Mouse (Mus musculus): ENCODE data around the gene Faim. TPM values are rescaled to one million over a fixed set of nuclear protein-coding genes. Genes with fewer than 3 reads are reported as not detected.

Gene Faim
- polyA plus RNA-seq (2015; fragmentation: Nextera tagmentation; extraction: Ambion mirVana), result 42.3 and 42.9 TPM in 2 replicates

DNA sequence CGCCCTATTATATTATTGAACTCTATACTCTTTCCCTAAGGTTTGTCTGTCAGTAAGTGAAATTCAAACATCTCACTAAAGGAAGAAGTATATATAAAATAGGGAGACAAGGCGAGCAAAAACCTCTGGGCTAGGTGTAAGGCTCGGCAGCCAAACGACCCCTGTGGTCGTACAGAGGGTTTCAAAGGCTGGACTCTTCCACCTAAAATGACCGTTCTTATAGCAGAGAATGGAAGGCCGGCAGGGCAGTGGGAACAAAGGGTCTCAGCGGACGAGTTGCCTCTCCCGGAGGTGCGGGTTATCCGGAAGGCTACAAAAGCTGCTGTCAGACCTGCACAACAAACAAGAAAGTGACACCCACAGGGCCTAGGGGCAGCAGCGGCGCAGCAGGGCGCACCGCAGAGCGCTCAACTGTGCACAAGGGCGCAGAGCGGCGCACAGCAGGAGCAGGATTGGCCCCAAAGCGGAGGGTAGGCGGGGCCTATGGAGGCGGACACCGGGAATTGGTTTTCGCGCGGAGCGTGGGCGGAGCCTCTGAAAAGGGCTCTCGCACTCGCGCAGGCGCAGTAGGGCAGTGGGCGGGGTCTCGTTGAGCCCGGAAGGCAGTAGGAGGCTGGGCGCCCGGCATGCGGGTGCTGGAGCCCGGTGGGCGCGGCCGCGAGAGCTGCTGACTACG is at the start of gene Faim:
Gene Faim, plus strand, starts transcription at position 574 of the 676 bp plus-strand sequence.
- Histone ChIP-seq H3K4me2 (peak within 1 kb of the TSS; percentile 91), H3K4me1 (peaks cover 8% of the 10 kb centered on the region), H3K9me3 (no peaks in the 10 kb centered on the region), H3K36me3 (no peaks in the 10 kb centered on the region), H3K9ac (peak within 1 kb of the TSS; percentile 64), H3K27me3 (peaks cover 23% of the 10 kb centered on the region; the same call in 1 of the 2 replicates), H3K27ac (0 out of 2 replicates have a peak within 1 kb of the TSS, but pooled peaks have one; percentile 61), H3K4me3 (peak within 1 kb of the TSS; percentile 88)
- peak; percentile 99 for ATAC-seq (ENCODE audit: borderline replicate concordance, extremely low read depth, low FRiP score, low TSS enrichment)
- under 1% methylated on average over 45 of the region's 45 CpGs for WGBS

DNA sequence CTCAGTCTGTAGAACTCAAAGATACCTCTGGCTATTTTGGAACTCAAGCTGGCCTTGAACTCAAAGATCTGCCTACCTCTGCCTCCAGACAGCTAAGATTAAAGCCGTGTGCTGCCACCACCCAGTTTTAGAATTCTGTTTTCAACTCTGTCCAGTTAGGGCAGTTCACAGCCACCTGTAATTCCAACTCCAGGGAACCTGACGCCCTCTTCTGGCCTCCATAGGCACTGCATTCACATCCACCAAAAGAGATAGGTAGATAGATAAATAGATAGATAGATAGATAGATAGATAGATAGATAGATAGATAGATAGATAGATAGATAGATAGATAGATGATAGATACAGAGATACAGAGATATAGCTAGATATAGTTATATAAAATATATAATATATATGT is 46.9 kb upstream of the Faim start:
- H3K9ac ChIP-seq, result no peak overlapping the region
- no peak overlapping the region for H3K27ac ChIP-seq
- no peaks in the 10 kb centered on the region for H3K36me3 ChIP-seq
- 17% methylated on average over 2 of the region's 2 CpGs for WGBS
- no peaks in the 10 kb centered on the region for H3K4me1 ChIP-seq
- no peak for ATAC-seq (ENCODE audit: borderline replicate concordance, extremely low read depth, low FRiP score, low TSS enrichment)
- no peak overlapping the region for H3K4me2 ChIP-seq
- no peaks in the 10 kb centered on the region for H3K9me3 ChIP-seq
- H3K27me3 ChIP-seq, result 0 out of 2 replicates have a peak, but pooled peaks cover 5% of the 10 kb centered on the region
- H3K4me3 ChIP-seq, result no peak overlapping the region

DNA sequence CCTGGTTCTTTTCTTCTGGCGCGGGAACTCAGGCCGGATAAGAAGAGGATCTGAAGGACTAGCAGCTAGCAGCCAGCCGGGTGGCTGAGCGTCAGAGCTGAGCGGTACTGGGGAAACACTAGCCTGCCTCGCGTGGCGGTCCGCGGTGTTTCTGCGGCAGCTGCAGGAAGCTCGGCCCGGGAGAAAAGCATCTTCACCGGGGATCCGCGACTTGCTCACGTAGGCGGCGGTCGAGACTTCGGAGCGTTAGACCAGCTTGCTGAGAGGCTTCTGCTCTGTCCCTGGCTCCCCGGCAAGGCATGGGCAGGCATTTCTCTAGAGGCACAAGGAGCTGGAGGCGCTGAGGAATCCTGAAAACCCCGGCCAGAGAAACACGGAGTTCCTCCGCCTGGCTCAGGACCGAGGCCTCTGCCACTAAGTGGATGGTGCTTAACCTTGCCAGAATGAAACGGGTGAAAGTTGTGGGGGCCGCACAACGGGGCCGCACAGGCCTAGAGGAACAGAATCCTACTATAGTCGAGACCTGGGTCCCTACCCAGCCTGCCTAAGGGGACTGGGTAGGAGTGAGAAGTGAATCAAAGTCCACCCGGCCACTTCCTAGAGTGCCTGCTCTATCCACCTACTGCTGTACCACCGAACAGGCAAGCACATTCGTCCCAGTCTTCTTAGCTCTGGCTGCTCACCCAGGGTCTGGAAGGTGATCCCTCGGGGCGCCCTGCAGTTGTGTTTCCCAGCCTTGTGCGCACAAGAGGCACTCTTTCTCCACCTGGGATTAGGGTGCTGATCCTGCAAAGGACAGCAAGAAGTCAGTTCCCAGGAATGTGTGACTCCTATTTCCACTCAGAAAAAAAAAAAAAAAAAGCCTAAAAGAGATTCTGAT is 33.8 kb upstream of the Faim start:
- Histone ChIP-seq H3K9me3 (no peaks in the 10 kb centered on the region), H3K4me3 (no peak overlapping the region), H3K9ac (no peak overlapping the region), H3K27ac (no peak overlapping the region), H3K36me3 (no peaks in the 10 kb centered on the region), H3K4me1 (peaks cover 27% of the 10 kb centered on the region), H3K27me3 (peaks cover 80% of the 10 kb centered on the region), H3K4me2 (no peak overlapping the region; the same call in 1 of the 2 replicates)
- ATAC-seq (ENCODE audit: borderline replicate concordance, extremely low read depth, low FRiP score, low TSS enrichment), result no peak
- under 1% methylated on average over 40 of the region's 40 CpGs for WGBS

DNA sequence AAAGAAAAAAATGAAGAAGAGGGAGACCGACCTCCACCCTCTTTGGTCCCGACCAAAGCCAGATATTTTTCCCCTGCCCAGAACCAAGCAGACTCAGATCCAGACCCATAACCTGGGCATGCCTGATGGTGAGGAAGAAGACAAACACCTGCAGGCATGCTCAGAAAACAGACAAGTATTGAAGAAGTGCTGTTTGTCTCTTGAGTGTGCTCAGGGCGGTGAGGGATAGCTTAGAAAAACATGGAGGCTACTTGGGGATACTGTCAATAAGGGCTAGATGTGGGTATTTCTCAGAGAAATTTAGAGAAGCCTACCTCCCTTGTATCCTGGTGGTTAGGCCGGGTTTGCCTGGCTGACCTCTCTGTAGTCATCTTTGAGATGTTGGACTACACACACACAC is 32.9 kb upstream of the Faim start:
- ATAC-seq (ENCODE audit: borderline replicate concordance, extremely low read depth, low FRiP score, low TSS enrichment), result no peak
- Histone ChIP-seq H3K4me2 (no peak overlapping the region), H3K4me1 (peaks cover 27% of the 10 kb centered on the region), H3K27me3 (peaks cover 89% of the 10 kb centered on the region), H3K36me3 (no peaks in the 10 kb centered on the region), H3K9ac (no peak overlapping the region), H3K4me3 (no peak overlapping the region), H3K9me3 (no peaks in the 10 kb centered on the region), H3K27ac (no peak overlapping the region)
- WGBS, result 1% methylated on average over 4 of the region's 4 CpGs

DNA sequence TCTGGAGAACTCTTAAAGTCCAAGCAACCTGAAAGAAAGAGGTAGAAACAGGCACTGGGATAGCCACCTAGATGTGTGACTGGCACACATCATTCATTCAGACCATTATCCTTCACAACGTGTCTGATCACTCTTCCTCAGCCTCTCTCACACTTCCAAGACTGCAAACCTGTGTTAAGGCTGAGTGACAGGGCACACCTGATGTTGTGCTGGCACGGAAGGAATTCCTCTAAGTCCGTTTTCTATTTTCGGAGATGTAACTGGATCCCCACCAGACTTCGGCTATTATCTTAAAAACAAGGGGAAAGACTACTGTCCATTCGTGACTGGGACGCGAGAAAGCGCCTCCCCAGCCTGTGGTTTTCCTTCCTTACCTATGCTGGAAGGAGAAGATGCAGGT is 32.3 kb upstream of the Faim start:
- peaks cover 94% of the 10 kb centered on the region for H3K27me3 ChIP-seq
- no peak overlapping the region for H3K4me3 ChIP-seq
- H3K9me3 ChIP-seq, result no peaks in the 10 kb centered on the region
- no peaks in the 10 kb centered on the region for H3K36me3 ChIP-seq
- 4% methylated on average over 9 of the region's 9 CpGs for WGBS
- H3K27ac ChIP-seq, result no peak overlapping the region
- H3K9ac ChIP-seq, result no peak overlapping the region
- ATAC-seq (ENCODE audit: borderline replicate concordance, extremely low read depth, low FRiP score, low TSS enrichment), result no peak
- H3K4me2 ChIP-seq, result no peak overlapping the region
- peaks cover 27% of the 10 kb centered on the region for H3K4me1 ChIP-seq

DNA sequence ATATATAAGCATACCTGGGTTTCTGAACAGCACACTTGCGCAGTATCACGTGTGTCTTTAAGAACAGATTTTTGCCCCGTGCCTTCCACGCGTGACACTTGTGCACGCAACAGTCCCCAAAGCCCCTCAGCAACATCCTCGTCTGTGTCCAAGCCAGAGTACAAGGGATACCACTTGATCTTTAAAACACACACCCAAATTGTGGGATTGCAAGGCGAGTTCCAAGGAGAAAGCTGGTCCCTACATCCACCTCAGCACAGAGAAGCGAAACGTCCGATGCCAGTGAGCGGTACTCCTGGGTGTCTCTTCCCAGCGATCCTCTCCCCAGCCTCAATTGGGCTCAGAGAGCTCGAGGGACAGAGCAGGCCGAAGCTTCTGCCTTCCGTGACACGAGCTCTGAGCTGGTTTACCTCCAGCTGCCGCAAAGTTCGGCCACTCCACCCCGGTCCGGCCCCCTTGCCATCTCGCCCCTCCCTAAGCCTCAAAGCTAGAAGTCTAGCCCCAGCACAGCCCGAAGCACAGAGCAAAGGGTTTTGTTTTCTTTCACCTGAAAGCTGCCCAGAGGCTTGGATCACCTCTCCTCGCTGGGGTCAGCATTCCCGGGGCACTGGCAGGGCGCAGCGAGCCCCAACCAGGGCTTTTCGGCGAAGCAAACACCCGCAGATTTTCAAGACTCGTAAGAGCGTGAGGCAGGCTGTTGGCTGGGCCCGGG is 31.6 kb upstream of the Faim start:
- Histone ChIP-seq H3K9me3 (no peaks in the 10 kb centered on the region), H3K36me3 (no peaks in the 10 kb centered on the region), H3K27me3 (peaks cover 97% of the 10 kb centered on the region), H3K4me2 (peak overlapping the region; percentile 88), H3K4me1 (peaks cover 27% of the 10 kb centered on the region), H3K4me3 (peak overlapping the region; percentile 42), H3K27ac (no peak overlapping the region), H3K9ac (no peak overlapping the region)
- ATAC-seq (ENCODE audit: borderline replicate concordance, extremely low read depth, low FRiP score, low TSS enrichment), result no peak
- 3% methylated on average over 33 of the region's 33 CpGs for WGBS

DNA sequence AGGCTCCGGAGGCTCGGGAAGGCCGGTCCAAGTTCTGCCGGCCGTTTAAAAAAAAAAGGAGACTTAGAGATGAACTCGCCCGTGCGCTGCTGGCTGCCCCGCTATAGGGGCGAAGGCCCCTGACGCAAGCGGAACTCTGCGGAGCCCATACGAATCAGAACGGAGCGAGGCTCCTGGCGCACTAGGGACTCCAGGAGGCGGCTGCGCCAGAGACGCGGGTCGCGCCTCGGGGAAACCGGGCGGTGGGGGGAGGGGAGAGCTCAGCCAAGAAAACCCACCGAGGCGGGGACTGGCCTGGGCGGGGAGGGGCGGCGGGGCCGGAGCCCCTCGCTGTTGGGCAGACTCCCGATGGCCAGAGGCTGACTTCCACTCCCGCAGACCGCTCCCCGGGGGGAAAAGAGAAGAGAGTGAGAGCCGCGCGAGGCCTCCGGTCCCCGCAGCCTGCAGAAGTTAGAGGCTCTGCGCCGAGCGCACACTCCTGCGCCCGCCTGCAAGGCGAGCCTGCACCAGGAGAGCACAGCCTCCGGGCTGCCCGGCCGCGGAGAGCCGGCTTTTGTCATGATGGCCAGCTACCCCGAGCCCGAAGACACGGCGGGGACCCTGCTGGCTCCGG is 31.0 kb upstream of the Faim start, which contains the start of gene Foxl2:
Gene Foxl2, plus strand, starts transcription at position 186 of the 613 bp plus-strand sequence.
- no peaks in the 10 kb centered on the region for H3K36me3 ChIP-seq
- WGBS, result under 1% methylated on average over 52 of the region's 58 CpGs
- peak within 1 kb of the TSS; percentile 10; the same call in 1 of the 2 replicates for H3K9ac ChIP-seq
- no peaks in the 10 kb centered on the region for H3K9me3 ChIP-seq
- H3K27me3 ChIP-seq, result peaks cover 99% of the 10 kb centered on the region
- peak within 1 kb of the TSS; percentile 42 for H3K4me3 ChIP-seq
- H3K4me1 ChIP-seq, result peaks cover 27% of the 10 kb centered on the region
- H3K4me2 ChIP-seq, result peak within 1 kb of the TSS; percentile 88
- ATAC-seq (ENCODE audit: borderline replicate concordance, extremely low read depth, low FRiP score, low TSS enrichment), result peak; percentile 56
- no peak within 1 kb of the TSS for H3K27ac ChIP-seq

DNA sequence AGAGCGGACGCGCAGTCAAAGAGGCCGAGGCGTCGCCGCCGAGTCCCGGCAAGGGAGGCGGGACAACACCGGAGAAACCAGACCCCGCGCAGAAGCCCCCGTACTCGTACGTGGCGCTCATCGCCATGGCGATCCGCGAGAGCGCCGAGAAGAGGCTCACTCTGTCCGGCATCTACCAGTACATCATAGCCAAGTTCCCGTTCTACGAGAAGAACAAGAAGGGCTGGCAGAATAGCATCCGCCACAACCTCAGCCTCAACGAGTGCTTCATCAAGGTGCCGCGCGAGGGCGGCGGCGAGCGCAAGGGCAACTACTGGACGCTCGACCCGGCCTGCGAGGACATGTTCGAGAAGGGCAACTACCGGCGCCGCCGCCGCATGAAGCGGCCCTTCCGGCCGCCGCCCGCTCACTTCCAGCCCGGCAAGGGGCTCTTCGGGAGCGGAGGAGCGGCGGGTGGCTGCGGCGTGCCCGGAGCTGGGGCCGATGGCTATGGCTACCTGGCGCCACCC is 30.4 kb upstream of the Faim start:
- H3K4me3 ChIP-seq, result peak overlapping the region; percentile 42
- ATAC-seq (ENCODE audit: borderline replicate concordance, extremely low read depth, low FRiP score, low TSS enrichment), result 0 out of 2 replicates have a peak, but pooled peaks have one; percentile 2
- H3K27ac ChIP-seq, result no peak overlapping the region
- WGBS, result under 1% methylated on average over 57 of the region's 60 CpGs
- H3K9ac ChIP-seq, result peak overlapping the region; percentile 10; the same call in 1 of the 2 replicates
- H3K9me3 ChIP-seq, result no peaks in the 10 kb centered on the region
- peaks cover 27% of the 10 kb centered on the region for H3K4me1 ChIP-seq
- peaks cover 99% of the 10 kb centered on the region for H3K27me3 ChIP-seq
- H3K4me2 ChIP-seq, result peak overlapping the region; percentile 88
- no peaks in the 10 kb centered on the region for H3K36me3 ChIP-seq

DNA sequence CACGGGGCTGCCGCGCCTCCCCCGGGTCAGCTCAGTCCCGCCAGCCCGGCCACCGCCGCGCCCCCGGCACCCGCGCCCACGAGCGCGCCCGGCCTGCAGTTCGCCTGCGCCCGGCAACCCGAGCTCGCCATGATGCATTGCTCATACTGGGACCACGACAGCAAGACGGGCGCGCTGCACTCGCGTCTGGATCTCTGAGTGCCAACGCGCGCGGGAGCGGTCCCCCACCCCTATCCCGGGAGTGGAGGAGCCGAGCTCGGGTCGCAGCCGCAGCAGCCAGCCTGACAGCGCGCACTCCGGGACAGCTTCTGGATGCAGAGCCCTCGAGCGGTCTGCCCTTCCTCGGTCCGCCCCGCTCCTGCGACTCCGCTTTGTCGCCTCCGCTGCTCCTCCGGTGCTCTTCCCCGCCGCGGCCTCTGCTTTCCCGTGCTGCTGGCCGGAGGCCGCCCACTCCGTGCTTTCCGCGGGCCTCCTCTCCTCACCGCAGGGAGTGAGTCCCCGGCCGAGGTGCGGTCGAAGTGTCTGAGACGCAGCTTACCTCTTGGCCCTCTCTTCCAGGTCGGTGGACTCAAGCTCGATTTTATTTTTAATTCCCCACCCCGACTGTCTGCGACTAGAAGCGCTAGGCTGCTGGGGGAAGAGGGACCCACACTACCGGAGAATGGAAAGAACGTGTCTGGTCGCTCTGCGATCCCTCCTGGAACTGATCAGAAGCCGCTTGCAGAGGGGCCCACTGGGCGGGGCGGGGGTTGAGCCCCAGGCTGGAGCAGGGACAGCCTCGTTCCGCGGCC is 29.4 kb upstream of the Faim start:
- Histone ChIP-seq H3K27me3 (peaks cover 99% of the 10 kb centered on the region), H3K9me3 (no peaks in the 10 kb centered on the region), H3K4me2 (peak overlapping the region; percentile 88), H3K27ac (no peak overlapping the region), H3K9ac (no peak overlapping the region), H3K36me3 (no peaks in the 10 kb centered on the region), H3K4me3 (peak overlapping the region; percentile 42), H3K4me1 (peaks cover 27% of the 10 kb centered on the region)
- WGBS, result under 1% methylated on average over 78 of the region's 80 CpGs
- peak; percentile 43; the same call in 1 of the 2 replicates for ATAC-seq (ENCODE audit: borderline replicate concordance, extremely low read depth, low FRiP score, low TSS enrichment)

DNA sequence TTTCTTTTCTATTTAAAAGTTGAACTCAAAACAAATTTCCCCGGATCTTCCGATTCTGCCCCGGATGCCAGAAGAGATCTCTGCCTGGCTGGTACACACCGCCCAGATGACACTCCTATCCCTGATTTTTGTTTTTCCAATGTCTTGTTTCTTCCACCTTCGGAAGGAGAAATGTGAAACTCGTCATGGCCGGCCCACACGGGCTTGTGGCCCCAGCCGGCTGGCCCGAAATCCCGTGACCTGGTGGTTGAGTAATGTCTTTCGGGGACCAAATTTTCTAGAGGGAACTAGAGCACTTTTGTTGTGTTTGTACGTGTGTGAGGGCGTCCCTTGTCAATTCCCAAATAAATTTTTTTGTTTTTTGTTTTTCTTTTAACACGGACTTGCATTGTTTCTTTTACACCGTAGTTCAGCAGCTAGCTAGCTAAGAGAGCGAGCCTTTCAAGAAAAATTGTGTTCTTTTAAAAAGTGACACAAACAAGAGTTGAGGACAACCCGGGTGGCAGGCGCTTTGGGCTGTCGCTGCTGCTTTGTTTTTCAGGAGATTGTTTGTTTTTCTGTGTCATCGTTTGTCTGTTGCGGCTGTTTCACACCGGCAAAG is 28.3 kb upstream of the Faim start:
- Histone ChIP-seq H3K27me3 (peaks cover 99% of the 10 kb centered on the region), H3K4me1 (peaks cover 27% of the 10 kb centered on the region), H3K27ac (no peak overlapping the region), H3K4me2 (no peak overlapping the region), H3K36me3 (no peaks in the 10 kb centered on the region), H3K4me3 (no peak overlapping the region), H3K9me3 (no peaks in the 10 kb centered on the region), H3K9ac (no peak overlapping the region)
- 2% methylated on average over 23 of the region's 23 CpGs for WGBS
- no peak for ATAC-seq (ENCODE audit: borderline replicate concordance, extremely low read depth, low FRiP score, low TSS enrichment)

Measured in lung, embryonic 15.5 days (tissue).